Mouse (Mus musculus) mammary gland, adult 2 months (tissue): Measurements from ENCODE around the gene Gm11569. TPM values are rescaled to one million over a fixed set of nuclear protein-coding genes. Genes with fewer than 3 reads are reported as not detected.

ENCODE experiments used
- polyA plus RNA-seq: library from polyadenylated mRNA; depleted of rRNA; stranded (reverse); fragments of >200 nt; gene quantifications from 2 replicates; pipeline ENCODE4 v1.2.3, GENCODE M21; 2012; ENCODE audit warnings: low replicate concordance; rRNA removed

Gm11569 gene
- polyA plus RNA-seq, result not detected in 2 replicates

GRCm38 (mm10) chr11:99798832-99799231 lies at the start of gene Gm11569:
TSS of gene Gm11569 (minus strand) at chr11:99798932.

GRCm38 (mm10) chr11:99837966-99838365 lies 39.2 kb upstream of the Gm11569 start, which contains the start of gene 2300003K06Rik:
TSS of gene 2300003K06Rik (minus strand) at chr11:99838066.

DNA sequence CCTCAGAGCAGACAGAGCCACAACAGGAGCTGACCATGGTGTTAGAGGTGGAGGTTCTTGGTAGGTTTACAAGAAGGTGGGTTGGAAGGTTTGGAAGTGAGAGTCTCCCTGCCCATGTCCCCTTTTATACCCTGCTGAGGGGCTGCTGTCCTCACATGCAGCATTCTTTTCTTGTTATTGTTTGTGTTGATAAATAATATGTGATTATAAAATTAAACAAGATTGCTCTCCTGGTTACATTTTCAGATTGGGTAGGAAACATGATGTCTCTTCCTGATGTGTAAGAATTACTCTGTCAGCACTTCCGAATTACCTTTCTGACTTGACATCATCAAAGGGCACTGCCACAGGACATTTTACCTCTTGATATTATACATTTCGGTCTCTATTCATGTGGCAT lies 16.8 kb upstream of the Gm11569 start, which contains the start of gene Gm11564:
TSS of gene Gm11564 (minus strand) at position 101 of the 400 bp plus-strand sequence.

DNA sequence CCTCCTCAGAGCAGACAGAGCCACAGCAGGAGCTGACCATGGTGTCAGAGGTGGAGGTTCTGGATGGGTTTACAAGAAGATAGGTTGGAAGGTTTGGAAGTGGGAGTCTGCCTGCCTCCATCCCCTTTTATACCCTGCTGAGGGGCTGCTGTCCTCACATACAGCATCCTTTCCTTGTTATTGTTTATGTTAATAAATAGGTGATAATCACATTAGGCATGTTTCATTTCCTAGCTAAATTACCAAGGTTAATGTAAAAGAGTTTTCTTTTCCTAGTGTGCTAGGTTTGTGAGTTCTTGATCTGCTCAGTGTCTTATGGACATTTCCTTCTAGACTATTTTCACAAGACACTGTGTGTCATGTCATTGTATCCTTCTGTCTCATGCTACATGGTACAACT lies 11.1 kb upstream of the Gm11569 start, which contains the start of gene Krtap4-13:
TSS of gene Krtap4-13 (minus strand) at position 101 of the 400 bp plus-strand sequence.

GRCm38 (mm10) chr11:99804346-99804745 lies 5.6 kb upstream of the Gm11569 start, which contains the start of gene Gm11554:
TSS of gene Gm11554 (minus strand) at chr11:99804446.

GRCm38 (mm10) chr11:99793367-99793766 lies 5.4 kb downstream of the Gm11569 start, which contains the start of gene Gm11596:
TSS of gene Gm11596 (minus strand) at chr11:99793467.

DNA sequence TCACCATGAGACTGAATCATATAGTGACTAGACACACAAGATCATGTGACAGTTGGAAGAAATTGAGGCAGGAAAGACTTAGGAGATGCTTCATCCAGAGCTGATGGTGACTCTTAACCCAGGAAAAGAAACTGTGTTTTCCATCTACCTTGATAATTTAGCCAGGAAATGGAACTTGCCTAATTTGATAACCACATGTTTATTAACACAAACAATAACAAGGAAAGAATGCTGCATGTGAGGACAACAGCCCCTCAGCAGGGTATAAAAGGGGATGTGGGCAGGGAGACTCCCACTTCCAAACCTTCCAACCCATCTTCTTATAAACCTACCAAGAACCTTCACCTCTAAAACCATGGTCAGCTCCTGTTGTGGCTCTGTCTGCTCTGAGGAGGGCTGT lies 13.8 kb downstream of the Gm11569 start, which contains the start of gene Krtap4-9:
TSS of gene Krtap4-9 (plus strand) at position 301 of the 400 bp plus-strand sequence.

DNA sequence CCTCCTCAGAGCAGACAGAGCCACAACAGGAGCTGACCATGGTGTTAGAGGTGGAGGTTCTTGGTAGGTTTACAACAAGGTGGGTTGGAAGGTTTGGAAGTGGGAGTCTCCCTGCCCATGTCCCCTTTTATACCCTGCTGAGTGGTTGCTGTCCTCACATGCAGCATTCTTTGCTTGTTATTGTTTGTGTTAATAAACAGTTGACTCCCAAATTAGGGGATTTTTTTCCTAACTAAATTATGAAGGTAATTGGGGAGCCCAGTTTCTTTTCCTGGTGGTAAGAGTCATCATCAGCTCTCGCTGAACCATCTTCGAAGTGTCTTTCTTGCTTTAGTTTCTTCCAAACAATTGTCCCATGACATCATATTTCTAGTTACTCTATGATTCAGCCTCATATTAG lies 18.1 kb downstream of the Gm11569 start, which contains the start of gene Krtap4-8:
TSS of gene Krtap4-8 (minus strand) at position 101 of the 400 bp plus-strand sequence.

GRCm38 (mm10) chr11:99772813-99773212 lies 25.9 kb downstream of the Gm11569 start, which contains the start of gene Gm11595:
TSS of gene Gm11595 (minus strand) at chr11:99772913.

Other genes starting within 250 kb of the Gm11569 start
- not detected in 2 replicates for gene Krtap3-3, start 248.1 kb downstream of the Gm11569 start, polyA plus RNA-seq
- gene Krtap3-2, start 242.1 kb downstream of the Gm11569 start, polyA plus RNA-seq, result 0.43 and 2.2 TPM in 2 replicates
- gene Gm11939, start 239.5 kb downstream of the Gm11569 start, polyA plus RNA-seq, result not detected in 2 replicates
- not detected in 2 replicates for gene Krtap3-1, start 232.3 kb downstream of the Gm11569 start, polyA plus RNA-seq
- gene Krtap1-5, start 217.9 kb downstream of the Gm11569 start, polyA plus RNA-seq, result not detected in 2 replicates
- not detected in 2 replicates for gene Krtap1-4, start 215.3 kb downstream of the Gm11569 start, polyA plus RNA-seq
- not detected in 2 replicates for gene Krtap1-3, start 207.6 kb downstream of the Gm11569 start, polyA plus RNA-seq
- not detected in 2 replicates for gene Krtap9-3, start 200.8 kb downstream of the Gm11569 start, polyA plus RNA-seq
- not detected in 2 replicates for gene Gm11938, start 195.6 kb downstream of the Gm11569 start, polyA plus RNA-seq
- gene Gm11937, start 188.7 kb downstream of the Gm11569 start, polyA plus RNA-seq, result not detected in 2 replicates
- not detected in 2 replicates for gene Krtap2-4, start 184.1 kb downstream of the Gm11569 start, polyA plus RNA-seq
- gene Gm11562, start 178.5 kb downstream of the Gm11569 start, polyA plus RNA-seq, result not detected in 2 replicates
- not detected in 2 replicates for gene Krtap4-1, start 170.7 kb downstream of the Gm11569 start, polyA plus RNA-seq
- gene Krtap4-2, start 163.8 kb downstream of the Gm11569 start, polyA plus RNA-seq, result not detected in 2 replicates
- gene Krtap4-7, start 154.8 kb downstream of the Gm11569 start, polyA plus RNA-seq, result not detected in 2 replicates
- gene Gm11555, start 148.7 kb downstream of the Gm11569 start, polyA plus RNA-seq, result not detected in 2 replicates
- gene Gm11563, start 140.0 kb downstream of the Gm11569 start, polyA plus RNA-seq, result not detected in 2 replicates
- not detected in 2 replicates for gene Krtap4-6, start 133.0 kb downstream of the Gm11569 start, polyA plus RNA-seq
- not detected in 2 replicates for gene Gm14190, start 108.2 kb downstream of the Gm11569 start, polyA plus RNA-seq
- gene Gm14180, start 64.6 kb downstream of the Gm11569 start, polyA plus RNA-seq, result not detected in 2 replicates
- not detected in 2 replicates for gene Gm11595, start 26.0 kb downstream of the Gm11569 start, polyA plus RNA-seq
- gene Krtap4-8, start 18.2 kb downstream of the Gm11569 start, polyA plus RNA-seq, result not detected in 2 replicates
- gene Krtap4-9, start 13.7 kb downstream of the Gm11569 start, polyA plus RNA-seq, result not detected in 2 replicates
- not detected in 2 replicates for gene Gm11596, start 5.5 kb downstream of the Gm11569 start, polyA plus RNA-seq
- not detected in 2 replicates for gene Gm11554, start 5.5 kb upstream of the Gm11569 start, polyA plus RNA-seq
- not detected in 2 replicates for gene Krtap4-13, start 11.0 kb upstream of the Gm11569 start, polyA plus RNA-seq
- gene Gm11564, start 16.7 kb upstream of the Gm11569 start, polyA plus RNA-seq, result not detected in 2 replicates
- gene 2300003K06Rik, start 39.1 kb upstream of the Gm11569 start, polyA plus RNA-seq, result not detected in 2 replicates
- not detected in 2 replicates for gene Krtap4-16, start 52.7 kb upstream of the Gm11569 start, polyA plus RNA-seq
- not detected in 2 replicates for gene Gm11568, start 59.0 kb upstream of the Gm11569 start, polyA plus RNA-seq
- gene Gm11559, start 65.5 kb upstream of the Gm11569 start, polyA plus RNA-seq, result not detected in 2 replicates
- gene Krtap9-1, start 74.5 kb upstream of the Gm11569 start, polyA plus RNA-seq, result not detected in 2 replicates
- gene Gm11567, start 80.3 kb upstream of the Gm11569 start, polyA plus RNA-seq, result not detected in 2 replicates
- gene Krtap31-1, start 109.0 kb upstream of the Gm11569 start, polyA plus RNA-seq, result not detected in 2 replicates
- not detected in 2 replicates for gene Gm11565, start 115.8 kb upstream of the Gm11569 start, polyA plus RNA-seq
- not detected in 2 replicates for gene Krtap31-2, start 137.4 kb upstream of the Gm11569 start, polyA plus RNA-seq
- not detected in 2 replicates for gene Krtap9-5, start 149.5 kb upstream of the Gm11569 start, polyA plus RNA-seq
- gene Krtap29-1, start 180.1 kb upstream of the Gm11569 start, polyA plus RNA-seq, result not detected in 2 replicates
- gene Krtap16-1, start 187.7 kb upstream of the Gm11569 start, polyA plus RNA-seq, result not detected in 2 replicates
- gene Krtap17-1, start 195.1 kb upstream of the Gm11569 start, polyA plus RNA-seq, result not detected in 2 replicates
- gene Krt33a, start 217.3 kb upstream of the Gm11569 start, polyA plus RNA-seq, result not detected in 2 replicates
- gene Krt33b, start 230.9 kb upstream of the Gm11569 start, polyA plus RNA-seq, result not detected in 2 replicates
- gene Krt34, start 242.6 kb upstream of the Gm11569 start, polyA plus RNA-seq, result not detected in 2 replicates